Mouse (Mus musculus) embryonic fibroblast, embryonic 13.5 days (primary cell): ENCODE measurements around the gene Igfbp1.

Experiments used
- CTCF ChIP-seq: IDR thresholded peaks from 2 replicates; pipeline ENCODE4 v1.5.1; 2011; ENCODE audit warnings: mild to moderate bottlenecking, control low read depth, low read length, moderate library complexity, borderline replicate concordance; ENCODE audit not compliant: insufficient read depth
- POLR2A ChIP-seq: IDR thresholded peaks from 2 replicates; pipeline ENCODE4 v1.6.1; 2011; ENCODE audit warnings: low read depth, mild to moderate bottlenecking, control low read depth, low read length, moderate library complexity

GRCm38 (mm10) chr11:7153081-7153480, 44.5 kb upstream of the Igfbp1 start:
- TF ChIP-seq CTCF (no peak), POLR2A (no peak)
